Mouse (Mus musculus) intestine, embryonic 14.5 days (tissue): Measurements from ENCODE around the gene Camk2n1. TPM values are rescaled to one million over a fixed set of nuclear protein-coding genes. Genes with fewer than 3 reads are reported as not detected.

Experiments
- polyA plus RNA-seq: library from polyadenylated mRNA; unstranded; fragments of >200 nt; fragmentation: Nextera tagmentation; extraction: Ambion mirVana; gene quantifications from 2 replicates; pipeline ENCODE4 v1.2.1, GENCODE M21; 2014

Camk2n1 gene
- polyA plus RNA-seq, 1 experiment from 2014 or later = 5.9 TPM

Other genes starting within 250 kb of the Camk2n1 start
- 154 and 158 TPM in 2 replicates for gene Hp1bp3, start 238.0 kb upstream of the Camk2n1 start, polyA plus RNA-seq
- 1.0 and 1.2 TPM in 2 replicates for gene Sh2d5, start 203.9 kb upstream of the Camk2n1 start, polyA plus RNA-seq
- 0.69 and 1.0 TPM in 2 replicates for gene Kif17, start 203.9 kb upstream of the Camk2n1 start, polyA plus RNA-seq
- 348 and 351 TPM in 2 replicates for gene Ddost, start 149.6 kb upstream of the Camk2n1 start, polyA plus RNA-seq
- gene Pink1, start 128.0 kb upstream of the Camk2n1 start, polyA plus RNA-seq = 19.3 and 20.5 TPM in 2 replicates
- 12.3 and 17.5 TPM in 2 replicates for gene Cda, start 86.3 kb upstream of the Camk2n1 start, polyA plus RNA-seq
- 0.07 TPM in 2 replicates for gene Fam43b, start 57.8 kb upstream of the Camk2n1 start, polyA plus RNA-seq
- gene Mul1, start 19.6 kb upstream of the Camk2n1 start, polyA plus RNA-seq = 19.4 and 20.1 TPM in 2 replicates
- gene Vwa5b1, start 181.6 kb downstream of the Camk2n1 start, polyA plus RNA-seq = 0.11 and 0.26 TPM in 2 replicates